Mouse (Mus musculus) lung, embryonic 16.5 days (tissue): Measurements from ENCODE around the gene Tmbim7. TPM values are rescaled to one million over a fixed set of nuclear protein-coding genes. Genes with fewer than 3 reads are reported as not detected.

Experiments
- ATAC-seq: fragments of 200-750 bp; cut with Nextera tagmentation; 2 replicates; pipeline ENCODE4 v1.8.0; 2017; ENCODE audit warnings: low read depth, mild to moderate bottlenecking, moderate library complexity
- H3K27ac ChIP-seq: fragments of 300-500 bp; sonication (generic); 2 replicates; pipeline ENCODE4 v1.5.1; 2014; ENCODE audit warnings: mild to moderate bottlenecking, control low read depth, low read length
- H3K27me3 ChIP-seq: fragments of 300-500 bp; sonication (generic); 2 replicates; pipeline ENCODE4 v1.6.1; 2014; ENCODE audit warnings: low read depth, low read length, mixed read lengths; ENCODE audit not compliant: control insufficient read depth, insufficient read depth
- H3K36me3 ChIP-seq: fragments of 300-500 bp; sonication (generic); 2 replicates; pipeline ENCODE4 v1.6.1; 2014; ENCODE audit warnings: low read length; ENCODE audit not compliant: control insufficient read depth, insufficient read depth
- H3K4me1 ChIP-seq: fragments of 300-500 bp; sonication (generic); replicated peaks from 2 replicates; pipeline ENCODE4 v1.6.1; 2014; ENCODE audit warnings: low read length, mixed read lengths; ENCODE audit not compliant: control insufficient read depth, insufficient read depth
- H3K4me2 ChIP-seq: fragments of 300-500 bp; sonication (generic); 2 replicates; pipeline ENCODE4 v1.6.1; 2014; ENCODE audit warnings: low read depth, low read length, control low read depth
- H3K4me3 ChIP-seq: fragments of 300-500 bp; sonication (generic); 2 replicates; pipeline ENCODE4 v1.5.1; 2014; ENCODE audit warnings: mild to moderate bottlenecking, low read length, control low read depth
- H3K9ac ChIP-seq: fragments of 300-500 bp; sonication (generic); 2 replicates; pipeline ENCODE4 v1.6.1; 2014; ENCODE audit warnings: low read length, control low read depth
- H3K9me3 ChIP-seq: fragments of 300-500 bp; sonication (generic); 2 replicates; pipeline ENCODE4 v1.6.1; 2016; ENCODE audit warnings: low read length; ENCODE audit not compliant: control insufficient read depth
- WGBS: fragments of 180-500 bp; shearing (Covaris S2); extraction: QIAGEN DNeasy Blood & Tissue Kit; methylation state at CpG from one replicate; pipeline ENCODE4 v1.1.7; 2014; 5-methylcytosine and 5-hydroxymethylcytosine counted together
- microRNA-seq: library from miRNA; unstranded; fragments of <30 nt; microRNA quantifications from one replicate; pipeline ENCODE4, GENCODE M21; 2016
- polyA plus RNA-seq: library from polyadenylated mRNA; unstranded; fragments of >200 nt; fragmentation: Nextera tagmentation; extraction: Ambion mirVana; gene quantifications from 2 replicates; pipeline ENCODE4 v1.2.1, GENCODE M21; 2015

Gene Tmbim7
- polyA plus RNA-seq, 1 experiment from 2014 or later: not detected

- no peak overlapping the region for H3K27ac ChIP-seq
- H3K36me3 ChIP-seq: peaks cover 2% of the 10 kb centered on the region; the same call in 1 of the 2 replicates
- no peak for ATAC-seq
- no peaks in the 10 kb centered on the region for H3K27me3 ChIP-seq
- H3K4me1 ChIP-seq: no peaks in the 10 kb centered on the region
- H3K4me2 ChIP-seq: no peak overlapping the region
- WGBS: 54% methylated on average over 5 of the region's 5 CpGs
- H3K9ac ChIP-seq: no peak overlapping the region
- H3K4me3 ChIP-seq: no peak overlapping the region
- H3K9me3 ChIP-seq: no peaks in the 10 kb centered on the region
Measured at GRCm38 (mm10) chr5:3728820-3729219, 77.8 kb downstream of the Tmbim7 start.

Small RNA genes lying within 50 kb of the gene (microRNA-seq; reads per million reads assigned to microRNA genes)
- not detected for gene Gm22926
- gene Gm26238: not detected

Other genes with a start within 250 kb of the Tmbim7 start
- gene Fam133b, start 107.3 kb upstream of the Tmbim7 start, polyA plus RNA-seq: 25.7 and 31.6 TPM in 2 replicates
- 2.5 and 3.1 TPM in 2 replicates for gene 1700109H08Rik, start 79.6 kb upstream of the Tmbim7 start, polyA plus RNA-seq
- gene Pex1, start 55.1 kb upstream of the Tmbim7 start, polyA plus RNA-seq: 14.7 and 14.8 TPM in 2 replicates
- 13.5 and 14.4 TPM in 2 replicates for gene Rbm48, start 54.6 kb upstream of the Tmbim7 start, polyA plus RNA-seq
- gene Gatad1, start 6.0 kb downstream of the Tmbim7 start, polyA plus RNA-seq: 62.9 and 65.7 TPM in 2 replicates
- gene Ankib1, start 151.7 kb downstream of the Tmbim7 start, polyA plus RNA-seq: 6.7 and 7.8 TPM in 2 replicates
- 42.7 and 45.0 TPM in 2 replicates for gene Krit1, start 152.0 kb downstream of the Tmbim7 start, polyA plus RNA-seq
- gene Lrrd1, start 194.0 kb downstream of the Tmbim7 start, polyA plus RNA-seq: 0.08 and 0.11 TPM in 2 replicates
- 8.8 and 10.2 TPM in 2 replicates for gene Mterf1a, start 242.8 kb downstream of the Tmbim7 start, polyA plus RNA-seq